In the genomic region with DNA sequence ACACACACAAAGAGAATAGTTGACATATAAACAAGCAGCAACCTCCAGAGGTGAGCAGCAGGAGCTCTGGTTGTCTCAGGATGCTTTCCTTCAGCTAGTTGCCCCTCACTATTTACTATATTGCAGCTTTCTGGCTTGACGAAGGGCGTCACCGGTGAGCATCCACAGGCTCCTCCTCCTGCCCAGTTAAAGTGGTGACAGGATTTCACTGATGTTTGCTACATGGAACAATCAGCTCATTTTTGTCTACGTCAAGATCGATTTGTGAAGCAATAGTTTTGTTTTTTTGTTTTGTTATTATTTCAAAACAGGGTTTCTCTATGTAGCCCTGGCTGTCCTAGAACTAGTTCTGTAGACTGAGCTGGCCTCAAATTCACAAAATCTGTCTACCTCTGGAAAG, we compare ENCODE assay signal across 16 mouse cellular contexts. TPM values are rescaled to one million over a fixed set of nuclear protein-coding genes. Genes with fewer than 3 reads are reported as not detected.
DNase-seq lines count a peak whose midpoint lies in the region; ATAC-seq and TF ChIP-seq lines count a peak whose summit lies in the region.
"Had no signal": no experiment of that assay in that cellular context is flagged by ENCODE, and none has a peak within 500 bp of the region (broad histone marks: within the 10 kb centered on the region; RNA-seq: fewer than 3 reads in every experiment).

No protein-coding gene starts in this region.

- DNase-seq in heart, adult 8-10 months (ENCODE audit: low spot score): no peak
- peak; percentile 89 for DNase-seq in liver, adult 2 months (ENCODE audit: extremely low read depth, low read depth, low spot score)
- DNase-seq: adrenal gland, adult 2 months; adrenal gland, postnatal 25 days; cerebellum, adult 18-20 months; cerebellum, adult 9-11 months; gastrocnemius, postnatal 10 days; kidney, adult 18-20 months had no signal

- ATAC-seq in forebrain, embryonic 15.5 days (replicated peaks): no peak
- no peak for ATAC-seq in forebrain, embryonic 16.5 days
- no peak for ATAC-seq in heart, embryonic 13.5 days (ENCODE audit: extremely low read depth, insufficient number of reproducible peaks, low FRiP score, low TSS enrichment)
- no peak for ATAC-seq in liver, embryonic 12.5 days
- ATAC-seq: intestine, embryonic 15.5 days had no signal

- H3K36me3 ChIP-seq in forebrain, embryonic 15.5 days: no peaks in the 10 kb centered on the region
- no peaks in the 10 kb centered on the region for H3K36me3 ChIP-seq in forebrain, embryonic 16.5 days (ENCODE audit: control insufficient read depth, insufficient read depth)
- peaks cover 42% of the 10 kb centered on the region for H3K36me3 ChIP-seq in heart, embryonic 13.5 days
- H3K36me3 ChIP-seq in liver, adult 2 months (ENCODE audit: control insufficient read depth, insufficient read depth, low read length): peaks cover 1% of the 10 kb centered on the region; the same call in 1 of the 2 replicates
- H3K36me3 ChIP-seq in liver, embryonic 12.5 days: peaks cover 69% of the 10 kb centered on the region
- H3K36me3 ChIP-seq: embryonic facial prominence, embryonic 13.5 days; intestine, embryonic 15.5 days had no signal

- peak overlapping the region; percentile 73 for H3K27ac ChIP-seq in forebrain, embryonic 15.5 days (replicated peaks)
- no peak overlapping the region for H3K27ac ChIP-seq in forebrain, embryonic 16.5 days (ENCODE audit: low read length)
- peak overlapping the region; percentile 82 for H3K27ac ChIP-seq in heart, embryonic 13.5 days (replicated peaks)
- H3K27ac ChIP-seq in liver, adult 2 months (replicated peaks; ENCODE audit: insufficient read depth, low read depth, low read length): peak overlapping the region; percentile 63
- no peak overlapping the region for H3K27ac ChIP-seq in liver, embryonic 12.5 days
- H3K27ac ChIP-seq: embryonic facial prominence, embryonic 13.5 days; hindbrain, embryonic 10.5 days; intestine, embryonic 15.5 days had no signal

- H3K4me1 ChIP-seq in forebrain, embryonic 15.5 days: peaks cover 36% of the 10 kb centered on the region
- peaks cover 20% of the 10 kb centered on the region for H3K4me1 ChIP-seq in forebrain, embryonic 16.5 days (replicated peaks; ENCODE audit: control insufficient read depth, insufficient read depth, low read length)
- peaks cover 70% of the 10 kb centered on the region for H3K4me1 ChIP-seq in heart, embryonic 13.5 days
- peaks cover 13% of the 10 kb centered on the region for H3K4me1 ChIP-seq in liver, adult 2 months (ENCODE audit: control insufficient read depth, insufficient read depth, low read length)
- H3K4me1 ChIP-seq in liver, embryonic 12.5 days: peaks cover 39% of the 10 kb centered on the region
- H3K4me1 ChIP-seq: hindbrain, embryonic 10.5 days had no signal

- WGBS in forebrain, embryonic 15.5 days: 66% methylated on average over 5 of the region's 5 CpGs
- 63% methylated on average over 5 of the region's 5 CpGs for WGBS in forebrain, embryonic 16.5 days
- WGBS in heart, embryonic 13.5 days: 61% methylated on average over 5 of the region's 5 CpGs
- 32% methylated on average over 5 of the region's 5 CpGs for WGBS in liver, adult 2 months
- 86% methylated on average over 5 of the region's 5 CpGs for WGBS in liver, embryonic 12.5 days (ENCODE audit: insufficient replicate concordance)

- H3K9ac ChIP-seq in forebrain, embryonic 15.5 days (replicated peaks): no peak overlapping the region
- no peak overlapping the region for H3K9ac ChIP-seq in forebrain, embryonic 16.5 days (replicated peaks; ENCODE audit: low read depth, low read length)
- peak overlapping the region; percentile 19; the same call in 1 of the 2 replicates for H3K9ac ChIP-seq in heart, embryonic 13.5 days
- H3K9ac ChIP-seq in liver, adult 2 months (ENCODE audit: low read depth, low read length): no peak overlapping the region
- H3K9ac ChIP-seq in liver, embryonic 12.5 days: no peak overlapping the region
- H3K9ac ChIP-seq: embryonic facial prominence, embryonic 13.5 days; hindbrain, embryonic 14.5 days; intestine, embryonic 15.5 days had no signal

- peaks cover 37% of the 10 kb centered on the region; the same call in 1 of the 2 replicates for H3K79me2 ChIP-seq in liver, adult 2 months (ENCODE audit: control insufficient read depth, insufficient read depth, low read length)

- no peak overlapping the region for H3K4me3 ChIP-seq in forebrain, embryonic 15.5 days
- no peak overlapping the region for H3K4me3 ChIP-seq in forebrain, embryonic 16.5 days (replicated peaks; ENCODE audit: low read length)
- no peak overlapping the region for H3K4me3 ChIP-seq in heart, embryonic 13.5 days
- H3K4me3 ChIP-seq in liver, adult 2 months (ENCODE audit: insufficient read depth, low read depth, low read length): no peak overlapping the region; the same call in 1 of the 2 replicates
- no peak overlapping the region for H3K4me3 ChIP-seq in liver, embryonic 12.5 days
- H3K4me3 ChIP-seq: embryonic facial prominence, embryonic 13.5 days; hindbrain, embryonic 10.5 days; intestine, embryonic 15.5 days had no signal

- H3K27me3 ChIP-seq in forebrain, embryonic 15.5 days: no peaks in the 10 kb centered on the region
- no peaks in the 10 kb centered on the region for H3K27me3 ChIP-seq in forebrain, embryonic 16.5 days (replicated peaks; ENCODE audit: control insufficient read depth, insufficient read depth, low read length)
- H3K27me3 ChIP-seq in heart, embryonic 13.5 days (replicated peaks): no peaks in the 10 kb centered on the region
- no peaks in the 10 kb centered on the region for H3K27me3 ChIP-seq in liver, adult 2 months (ENCODE audit: control insufficient read depth, insufficient read depth, low read length)
- H3K27me3 ChIP-seq in liver, embryonic 12.5 days (replicated peaks): no peaks in the 10 kb centered on the region
- H3K27me3 ChIP-seq: embryonic facial prominence, embryonic 13.5 days; intestine, embryonic 15.5 days had no signal

- no peak for TF ChIP-seq POLR2A in liver, adult 2 months (IDR thresholded peaks at IDR 0.05; ENCODE audit: extremely low read depth, insufficient read depth, low read length)

- TF ChIP-seq CTCF in liver, adult 2 months (IDR thresholded peaks at IDR 0.05; ENCODE audit: low read depth, low read length): no peak

- H3K9me3 ChIP-seq in forebrain, embryonic 15.5 days: no peaks in the 10 kb centered on the region
- no peaks in the 10 kb centered on the region for H3K9me3 ChIP-seq in forebrain, embryonic 16.5 days (ENCODE audit: control insufficient read depth, low read length)
- H3K9me3 ChIP-seq in heart, embryonic 13.5 days: no peaks in the 10 kb centered on the region
- no peaks in the 10 kb centered on the region for H3K9me3 ChIP-seq in liver, embryonic 12.5 days (replicated peaks)
- H3K9me3 ChIP-seq: embryonic facial prominence, embryonic 13.5 days; hindbrain, embryonic 10.5 days; intestine, embryonic 15.5 days had no signal

- H3K4me2 ChIP-seq in forebrain, embryonic 15.5 days (replicated peaks): no peak overlapping the region
- no peak overlapping the region for H3K4me2 ChIP-seq in forebrain, embryonic 16.5 days (ENCODE audit: low read length)
- H3K4me2 ChIP-seq in heart, embryonic 13.5 days: no peak overlapping the region
- no peak overlapping the region for H3K4me2 ChIP-seq in liver, embryonic 12.5 days
- H3K4me2 ChIP-seq: embryonic facial prominence, embryonic 13.5 days; hindbrain, embryonic 14.5 days; intestine, embryonic 15.5 days had no signal

RNA-seq across cellular contexts. Expression of a gene that starts 41.1 kb away (rescaled TPM):
- 114 and 116 TPM in 2 replicates for polyA plus RNA-seq in forebrain, embryonic 15.5 days (2015; fragmentation: Nextera tagmentation; extraction: Ambion mirVana)
- 97.8 and 125 TPM in 2 replicates for polyA plus RNA-seq in forebrain, embryonic 16.5 days (2015; fragmentation: Nextera tagmentation; extraction: Ambion mirVana)
- 202 and 213 TPM in 2 replicates for polyA plus RNA-seq in heart, embryonic 13.5 days (2015; fragmentation: Nextera tagmentation; extraction: Ambion mirVana)
- 100 to 1,000 TPM; 236 to 258 (median 249) TPM for total RNA-seq in heart, adult 8-10 months (2022)
- 23.0 and 27.7 TPM in 2 replicates for total RNA-seq in liver, adult 2 months (2014; rRNA removed)
- polyA plus RNA-seq in liver, adult 2 months (2012; rRNA removed): 23.4 and 30.8 TPM in 2 replicates
- 161 and 169 TPM in 2 replicates for polyA plus RNA-seq in liver, embryonic 12.5 days (2016; fragmentation: Nextera tagmentation; extraction: Ambion mirVana)

Comparison
In these comparisons a context has a peak if more than half of its experiments do, and no peak if none do; other contexts are left out.
1. H3K27ac ChIP-seq: peak in forebrain, embryonic 15.5 days (single experiment), heart, embryonic 13.5 days (single experiment) and liver, adult 2 months (single experiment); none in forebrain, embryonic 16.5 days (single experiment) and liver, embryonic 12.5 days (single experiment).